Mouse (Mus musculus) heart, postnatal 0 days (tissue): Measurements from ENCODE around the gene Spsb2. TPM values are rescaled to one million over a fixed set of nuclear protein-coding genes. Genes with fewer than 3 reads are reported as not detected.
"Not testable (repeated sequence)": the region's sequence is repeated elsewhere in the genome, so short reads cannot be mapped to it uniquely, and the experiment has no call there.

ENCODE experiments used
- ATAC-seq: fragments of 200-750 bp; cut with Nextera tagmentation; 2 replicates; pipeline ENCODE4 v1.8.0; 2017; ENCODE audit warnings: low read depth, moderate number of reproducible peaks, moderate library complexity; ENCODE audit not compliant: insufficient read depth
- DNase-seq: peaks from one replicate; pipeline ENCODE4 v3.0.0-alpha.2; 2016; ENCODE audit warnings: low spot score
- H3K27ac ChIP-seq: fragments of 300-500 bp; sonication (generic); 2 replicates; pipeline ENCODE4 v1.5.1; 2014; ENCODE audit warnings: low read depth, mild to moderate bottlenecking
- H3K27me3 ChIP-seq: fragments of 300-500 bp; sonication (generic); 2 replicates; pipeline ENCODE4 v1.6.1; 2014; ENCODE audit warnings: low read length, mixed read lengths; ENCODE audit not compliant: control insufficient read depth, insufficient read depth
- H3K36me3 ChIP-seq: fragments of 300-500 bp; sonication (generic); replicated peaks from 2 replicates; pipeline ENCODE4 v1.6.1; 2014; ENCODE audit warnings: low read length, mixed read lengths; ENCODE audit not compliant: control insufficient read depth, insufficient read depth
- H3K4me1 ChIP-seq: fragments of 300-500 bp; sonication (generic); 2 replicates; pipeline ENCODE4 v1.6.1; 2014; ENCODE audit warnings: antibody characterized with exemption; ENCODE audit not compliant: control insufficient read depth, insufficient read depth
- H3K4me2 ChIP-seq: fragments of 300-500 bp; sonication (generic); 2 replicates; pipeline ENCODE4 v1.6.1; 2014; ENCODE audit warnings: low read depth, mild to moderate bottlenecking, low read length, moderate library complexity
- H3K4me3 ChIP-seq: fragments of 300-500 bp; sonication (generic); 2 replicates; pipeline ENCODE4 v1.5.1; 2014; ENCODE audit warnings: low read depth, low read length
- H3K9ac ChIP-seq: fragments of 300-500 bp; sonication (generic); replicated peaks from 2 replicates; pipeline ENCODE4 v1.6.1; 2014; ENCODE audit warnings: low read depth, low read length, mixed read lengths
- H3K9me3 ChIP-seq: fragments of 300-500 bp; sonication (generic); replicated peaks from 2 replicates; pipeline ENCODE4 v1.6.1; 2016; ENCODE audit warnings: low read length; ENCODE audit not compliant: control insufficient read depth
- CTCF ChIP-seq: IDR thresholded peaks from 2 replicates; pipeline ENCODE4 v1.5.1; 2016; ENCODE audit warnings: antibody characterized with exemption, control low read depth, low read depth
- EP300 ChIP-seq: IDR thresholded peaks from 2 replicates; pipeline ENCODE4 v1.6.1; 2016; ENCODE audit warnings: antibody characterized with exemption, low read depth
- WGBS: fragments of 180-500 bp; shearing (Covaris S2); extraction: QIAGEN DNeasy Blood & Tissue Kit; methylation state at CpG from one replicate; pipeline ENCODE4 v1.1.7; 2014; 5-methylcytosine and 5-hydroxymethylcytosine counted together
- polyA plus RNA-seq: library from polyadenylated mRNA; unstranded; fragments of >200 nt; fragmentation: Nextera tagmentation; extraction: Ambion mirVana; gene quantifications from 2 replicates; pipeline ENCODE4 v1.2.1, GENCODE M21; 2015
- total RNA-seq: library from RNA; depleted of rRNA; stranded (reverse); fragments of >200 nt; gene quantifications from 2 replicates; pipeline ENCODE4 v1.2.3, GENCODE M21; 2014; ENCODE audit warnings: low replicate concordance

The Spsb2 gene
- total and polyA plus RNA-seq, 2 experiments from 2014 or later: 5.9 to 7.0 TPM

DNA sequence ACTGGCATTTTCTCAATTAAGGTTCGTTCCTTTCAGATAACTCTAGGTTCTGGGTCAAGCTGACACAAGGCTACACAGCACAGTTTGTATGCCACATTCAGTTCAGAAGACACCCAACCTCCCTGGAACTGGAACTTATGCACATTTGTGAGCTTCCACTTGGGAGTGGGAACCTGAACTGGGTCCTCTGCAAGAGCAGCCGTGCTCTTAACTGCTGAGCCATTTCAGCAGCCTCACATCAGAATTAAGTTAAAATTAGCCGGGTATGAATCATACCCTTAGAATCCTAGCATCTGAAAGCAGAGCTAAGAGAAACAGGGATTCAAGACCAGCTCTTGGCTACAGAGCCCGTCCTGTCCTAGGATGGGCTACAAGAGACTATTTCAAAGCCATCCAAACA, 1.1 kb upstream of the Spsb2 start:
- H3K27me3 ChIP-seq: no peaks in the 10 kb centered on the region
- no peak overlapping the region for H3K4me2 ChIP-seq
- H3K9me3 ChIP-seq: no peaks in the 10 kb centered on the region
- DNase-seq (no peak), ATAC-seq (no peak)
- TF ChIP-seq CTCF: no peak
- TF ChIP-seq EP300: no peak
- 43% methylated on average over 4 of the region's 4 CpGs for WGBS
- H3K9ac ChIP-seq: no peak overlapping the region
- peaks cover 17% of the 10 kb centered on the region for H3K36me3 ChIP-seq
- H3K4me1 ChIP-seq: peaks cover 11% of the 10 kb centered on the region
- 0 out of 2 replicates have a peak overlapping the region, but pooled peaks have one; percentile 78 for H3K27ac ChIP-seq
- no peak overlapping the region for H3K4me3 ChIP-seq

DNA sequence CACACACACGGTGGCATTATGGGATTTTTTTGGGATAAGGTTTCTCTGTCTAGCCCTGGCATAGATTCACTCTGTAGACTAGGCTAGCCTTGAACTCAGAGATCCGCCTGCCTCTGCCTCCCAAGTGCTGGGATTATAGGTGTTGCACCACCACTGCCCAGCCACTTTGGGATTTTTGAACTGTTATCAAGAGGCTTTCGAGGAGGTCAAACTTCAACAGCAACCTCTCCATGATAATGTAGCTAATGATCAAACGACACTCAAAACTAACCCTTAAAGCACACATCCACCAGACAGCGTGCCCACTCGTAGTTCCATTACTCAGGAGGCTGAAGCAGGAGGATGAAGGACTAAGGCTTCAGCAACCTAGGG, 489 bp upstream of the Spsb2 start:
- no peaks in the 10 kb centered on the region for H3K9me3 ChIP-seq
- H3K4me1 ChIP-seq: peaks cover 16% of the 10 kb centered on the region
- H3K9ac ChIP-seq: peak overlapping the region; percentile 61; the same call in 1 of the 2 replicates
- no peak for DNase-seq
- H3K27ac ChIP-seq: peak overlapping the region; percentile 78
- peak overlapping the region; percentile 70 for H3K4me2 ChIP-seq
- no peak for TF ChIP-seq CTCF
- no peak for TF ChIP-seq EP300
- H3K27me3 ChIP-seq: no peaks in the 10 kb centered on the region
- ATAC-seq: no peak
- WGBS: 61% methylated on average over 6 of the region's 6 CpGs
- H3K36me3 ChIP-seq: peaks cover 17% of the 10 kb centered on the region
- H3K4me3 ChIP-seq: peak overlapping the region; percentile 54

DNA sequence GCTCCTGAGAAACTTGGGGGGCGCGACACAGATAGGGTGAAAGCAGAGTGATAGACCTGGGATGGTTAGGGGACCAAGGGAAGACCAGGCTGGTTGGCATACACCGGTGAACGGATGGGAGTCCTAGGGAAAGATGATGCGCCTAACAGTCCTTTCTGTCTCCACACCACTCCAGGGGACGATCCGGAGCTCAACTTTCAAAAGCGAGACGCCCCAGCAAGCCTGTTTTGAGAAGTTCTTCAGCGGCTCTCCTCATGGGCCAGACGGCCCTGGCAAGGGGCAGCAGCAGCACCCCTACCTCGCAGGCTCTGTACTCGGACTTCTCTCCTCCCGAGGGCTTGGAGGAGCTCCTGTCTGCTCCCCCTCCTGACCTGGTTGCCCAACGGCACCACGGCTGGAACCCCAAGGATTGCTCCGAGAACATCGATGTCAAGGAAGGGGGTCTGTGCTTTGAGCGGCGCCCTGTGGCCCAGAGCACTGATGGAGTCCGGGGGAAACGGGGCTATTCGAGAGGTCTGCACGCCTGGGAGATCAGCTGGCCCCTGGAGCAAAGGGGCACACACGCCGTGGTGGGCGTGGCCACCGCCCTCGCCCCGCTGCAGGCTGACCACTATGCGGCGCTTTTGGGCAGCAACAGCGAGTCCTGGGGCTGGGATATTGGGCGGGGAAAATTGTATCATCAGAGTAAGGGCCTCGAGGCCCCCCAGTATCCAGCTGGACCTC, 752 bp downstream of the Spsb2 start:
- DNase-seq (peak; percentile 81), ATAC-seq (peak; percentile 48)
- H3K4me1 ChIP-seq: peaks cover 18% of the 10 kb centered on the region
- TF ChIP-seq EP300 (no peak), CTCF (peak; percentile 79)
- no peaks in the 10 kb centered on the region for H3K9me3 ChIP-seq
- H3K4me2 ChIP-seq: peak overlapping the region; percentile 70
- 1% methylated on average over 35 of the region's 35 CpGs for WGBS
- H3K36me3 ChIP-seq: peaks cover 17% of the 10 kb centered on the region
- H3K27ac ChIP-seq: peak overlapping the region; percentile 78
- peak overlapping the region; percentile 61 for H3K9ac ChIP-seq
- H3K27me3 ChIP-seq: no peaks in the 10 kb centered on the region
- H3K4me3 ChIP-seq: peak overlapping the region; percentile 54

DNA sequence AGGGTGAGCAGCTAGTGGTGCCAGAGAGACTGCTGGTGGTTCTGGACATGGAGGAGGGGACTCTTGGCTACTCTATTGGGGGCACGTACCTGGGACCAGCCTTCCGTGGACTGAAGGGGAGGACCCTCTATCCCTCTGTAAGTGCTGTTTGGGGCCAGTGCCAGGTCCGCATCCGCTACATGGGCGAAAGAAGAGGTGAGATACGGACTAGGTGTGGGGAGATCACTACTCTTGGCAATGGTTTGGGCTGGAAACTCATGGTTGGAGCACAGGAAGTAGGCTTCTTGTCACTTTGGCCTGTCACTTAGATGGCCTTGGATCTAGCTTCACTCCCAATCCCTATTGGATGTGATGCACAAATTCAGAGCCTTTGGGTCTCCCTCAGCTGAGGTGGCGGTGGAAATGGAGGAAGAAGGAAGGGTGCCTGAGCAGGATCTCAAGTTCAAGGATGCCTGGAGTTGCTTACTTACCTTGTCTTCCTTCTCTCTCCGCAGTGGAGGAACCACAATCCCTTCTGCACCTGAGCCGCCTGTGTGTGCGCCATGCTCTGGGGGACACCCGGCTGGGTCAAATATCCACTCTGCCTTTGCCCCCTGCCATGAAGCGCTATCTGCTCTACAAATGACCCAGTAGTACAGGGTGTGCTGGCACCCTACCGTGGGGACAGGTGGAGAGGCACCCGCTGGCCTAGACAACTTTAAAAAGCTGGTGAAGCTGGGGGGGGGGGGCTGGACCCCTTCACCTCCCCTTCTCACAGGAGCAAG, 1.5 kb downstream of the Spsb2 start:
- Histone ChIP-seq H3K9ac (no peak overlapping the region; the same call in 1 of the 2 replicates), H3K36me3 (peaks cover 18% of the 10 kb centered on the region), H3K4me3 (peak overlapping the region; percentile 54), H3K27me3 (no peaks in the 10 kb centered on the region), H3K4me2 (peak overlapping the region; percentile 70), H3K27ac (peak overlapping the region; percentile 78), H3K9me3 (no peaks in the 10 kb centered on the region), H3K4me1 (peaks cover 22% of the 10 kb centered on the region)
- WGBS: 33% methylated on average over 14 of the region's 14 CpGs
- TF ChIP-seq EP300 (0 out of 2 replicates have a peak, but pooled peaks have one; percentile 34), CTCF (no peak)
- ATAC-seq: no peak
- DNase-seq: no peak

DNA sequence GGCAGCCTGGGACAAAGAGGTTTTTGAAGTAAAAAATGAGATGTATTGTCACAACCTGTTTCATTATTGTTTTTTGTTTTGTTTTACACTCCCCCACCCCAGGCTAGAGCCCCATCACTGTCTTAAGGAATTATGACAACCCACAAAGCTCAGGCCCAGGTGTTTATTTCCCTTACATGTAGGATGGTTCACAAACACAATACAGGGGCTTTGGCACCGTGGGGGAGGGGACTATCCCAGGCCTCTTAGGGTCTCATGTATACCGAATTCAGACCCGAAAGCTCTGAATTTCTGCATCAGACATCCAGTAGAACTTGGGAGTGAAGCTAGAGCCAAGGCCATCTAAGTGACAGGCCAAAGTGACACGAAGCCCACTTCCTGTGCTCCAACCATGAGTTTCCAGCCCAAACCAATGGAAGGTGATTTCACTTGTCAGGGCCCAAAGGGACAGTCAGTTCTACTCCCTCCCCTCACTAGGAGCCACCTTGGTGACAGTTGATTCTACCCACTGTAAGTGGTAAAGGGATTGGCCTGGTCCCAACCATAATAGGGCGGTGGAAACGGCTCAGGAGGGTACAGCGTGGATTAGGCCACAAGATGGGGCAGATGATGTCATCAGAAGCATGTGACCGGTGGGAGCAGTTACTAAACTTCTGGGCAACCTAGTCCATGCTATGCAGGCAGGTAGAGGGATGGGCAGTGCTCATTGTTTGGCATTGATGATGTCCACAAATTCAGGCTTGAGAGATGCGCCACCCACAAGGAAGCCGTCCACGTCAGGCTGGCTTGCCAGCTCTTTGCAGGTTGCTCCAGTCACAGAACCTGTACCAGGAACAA, 2.3 kb downstream of the Spsb2 start:
- H3K27ac ChIP-seq, DNase-seq, H3K4me2 ChIP-seq, H3K9ac ChIP-seq, H3K4me3 ChIP-seq, H3K27me3 ChIP-seq, H3K9me3 ChIP-seq, ATAC-seq: not testable (repeated sequence)
- H3K36me3 ChIP-seq: peaks cover 25% of the 10 kb centered on the region
- H3K4me1 ChIP-seq: peaks cover 22% of the 10 kb centered on the region
- 71% methylated on average over 11 of the region's 11 CpGs for WGBS
